Mouse (Mus musculus): ENCODE data around the gene Jakmip3.

Gene Jakmip3

GRCm38 (mm10) chr7:138940612-138941461 is at the start of gene Jakmip3:
Gene Jakmip3 (plus strand): TSS chr7:138940730.
- DNase-seq: peak; percentile 39

DNA sequence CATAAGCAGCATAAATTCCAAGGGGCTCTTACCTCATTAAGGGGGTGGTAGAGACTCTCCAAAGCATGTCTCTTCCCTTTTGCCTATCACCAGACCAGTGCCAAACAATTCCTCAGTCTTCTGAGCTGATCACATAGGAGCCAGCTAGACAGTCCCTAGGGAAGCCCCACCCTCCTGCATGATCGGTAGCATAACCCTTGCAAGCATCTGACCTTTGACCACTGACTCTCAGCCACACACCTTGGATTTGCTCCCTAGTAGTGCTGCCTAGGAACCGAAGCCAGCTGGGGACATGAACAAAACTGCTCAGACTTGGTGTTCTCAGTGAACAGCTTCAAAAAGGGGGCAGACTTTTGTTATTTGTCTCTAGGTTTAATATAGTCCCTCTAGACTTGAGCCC is 42.4 kb upstream of the Jakmip3 start:
- no peak for DNase-seq

GRCm38 (mm10) chr7:138898743-138899142 is 41.8 kb upstream of the Jakmip3 start:
- no peak for DNase-seq

- no peak for DNase-seq
These were observed 36.6 kb upstream of the Jakmip3 start for GRCm38 (mm10) chr7:138903886-138904435.

DNA sequence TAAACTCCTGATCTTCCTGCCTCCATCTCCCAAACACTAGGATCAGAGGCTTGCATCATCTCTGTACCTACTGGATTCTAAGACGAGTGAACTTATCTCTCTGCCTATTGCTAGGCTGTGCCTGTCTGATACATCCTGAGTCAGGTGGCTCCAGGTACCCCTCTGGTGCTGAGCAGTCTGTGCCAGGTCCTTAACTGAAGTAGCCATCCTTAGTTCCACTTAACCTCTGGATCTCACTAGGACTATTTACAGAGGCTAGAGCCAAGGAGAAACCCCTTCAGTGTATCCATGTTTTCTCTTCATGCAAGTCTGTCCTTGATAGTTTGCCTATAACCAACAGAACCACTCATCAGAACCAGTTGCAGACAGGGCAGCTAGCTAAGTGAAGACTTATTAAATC is 34.1 kb upstream of the Jakmip3 start:
- no peak for DNase-seq

- DNase-seq: peak; percentile 67
These were observed 33.5 kb upstream of the Jakmip3 start for GRCm38 (mm10) chr7:138907043-138907442.

DNA sequence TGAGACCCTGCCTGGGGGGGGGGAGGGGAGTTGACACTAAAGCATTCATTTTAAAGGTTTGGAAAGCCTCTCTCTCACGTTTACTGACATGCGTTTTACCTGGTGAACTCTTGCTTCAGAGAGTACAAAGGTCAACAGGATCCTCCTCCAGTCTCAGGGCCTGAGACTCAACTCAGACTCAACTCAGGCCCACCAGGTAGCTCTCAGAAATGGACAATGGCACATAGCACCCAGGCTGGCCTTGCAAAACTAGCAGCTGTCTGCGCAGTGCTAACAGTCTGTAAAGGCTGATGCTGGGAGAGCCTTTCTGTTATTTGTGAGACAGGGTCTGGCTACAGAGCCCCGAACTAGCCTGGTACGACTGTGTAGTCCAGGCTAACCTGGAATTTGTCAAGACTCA is 32.6 kb upstream of the Jakmip3 start:
- DNase-seq: no peak

DNA sequence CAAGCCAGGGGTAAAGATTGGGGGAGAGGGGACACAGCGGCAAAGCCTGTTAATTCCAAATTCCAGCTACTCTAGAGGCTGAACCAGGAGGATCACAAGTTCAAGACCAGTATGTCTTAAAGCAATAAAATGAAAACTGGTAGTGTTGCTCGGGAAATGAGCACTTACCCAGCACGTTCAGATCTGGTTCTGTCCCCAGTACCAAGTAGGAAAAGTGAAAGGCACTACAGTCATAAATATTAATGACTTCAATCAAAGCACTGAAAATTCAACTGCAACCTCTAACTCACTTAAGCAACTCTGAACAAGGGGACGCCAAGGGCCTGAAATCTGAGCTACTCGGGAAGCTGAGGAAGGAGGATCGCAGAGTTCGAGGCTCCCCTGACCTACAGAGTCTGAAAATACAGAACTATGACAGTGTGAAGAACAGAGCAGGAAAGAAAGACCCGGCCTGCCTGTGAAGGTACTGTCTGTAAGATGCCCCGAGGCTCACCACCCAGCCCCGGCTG is 31.7 kb upstream of the Jakmip3 start:
- no peak for DNase-seq

GRCm38 (mm10) chr7:138909277-138910192 is 31.0 kb upstream of the Jakmip3 start, which contains the start of gene Bnip3:
Gene Bnip3 (minus strand): TSS chr7:138909519.
- peak; percentile 94 for DNase-seq

DNA sequence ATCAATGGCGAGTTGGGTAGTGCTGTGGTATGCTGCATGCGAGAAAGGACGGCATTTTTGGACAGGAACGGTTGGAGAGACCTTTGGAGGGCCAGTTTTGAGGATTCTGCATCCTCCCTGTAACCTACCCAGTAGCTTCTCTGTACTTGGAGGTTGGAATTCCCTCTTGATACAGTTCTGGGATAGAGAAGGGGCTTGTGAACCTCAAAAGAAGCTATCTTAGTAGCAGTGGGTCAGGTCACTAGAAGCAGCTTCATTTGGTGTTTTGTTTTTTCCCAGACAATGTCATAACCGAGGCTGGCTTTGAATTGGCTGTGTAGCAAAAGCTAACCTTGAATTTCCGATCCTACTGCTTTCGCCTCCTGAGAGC is 30.4 kb upstream of the Jakmip3 start:
- DNase-seq: no peak

DNA sequence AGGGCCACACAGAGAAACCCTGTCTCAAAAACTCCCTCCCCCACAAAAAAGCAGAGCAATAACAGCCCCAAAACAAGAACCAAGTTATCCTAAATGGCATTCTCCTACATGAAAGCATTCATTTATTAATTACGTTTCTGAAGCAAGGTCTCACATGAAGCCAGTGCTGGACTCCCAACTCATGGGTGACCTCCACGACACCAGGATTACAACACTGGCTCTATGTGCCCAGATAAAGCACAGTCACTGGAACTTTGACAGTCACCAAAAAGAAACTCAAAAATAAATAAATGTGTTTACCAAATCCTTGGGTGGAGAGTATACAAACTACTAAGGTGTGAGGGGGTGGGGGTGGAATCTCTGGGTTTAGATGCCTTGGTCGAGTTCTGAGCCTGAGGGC is 26.9 kb upstream of the Jakmip3 start:
- no peak for DNase-seq

DNA sequence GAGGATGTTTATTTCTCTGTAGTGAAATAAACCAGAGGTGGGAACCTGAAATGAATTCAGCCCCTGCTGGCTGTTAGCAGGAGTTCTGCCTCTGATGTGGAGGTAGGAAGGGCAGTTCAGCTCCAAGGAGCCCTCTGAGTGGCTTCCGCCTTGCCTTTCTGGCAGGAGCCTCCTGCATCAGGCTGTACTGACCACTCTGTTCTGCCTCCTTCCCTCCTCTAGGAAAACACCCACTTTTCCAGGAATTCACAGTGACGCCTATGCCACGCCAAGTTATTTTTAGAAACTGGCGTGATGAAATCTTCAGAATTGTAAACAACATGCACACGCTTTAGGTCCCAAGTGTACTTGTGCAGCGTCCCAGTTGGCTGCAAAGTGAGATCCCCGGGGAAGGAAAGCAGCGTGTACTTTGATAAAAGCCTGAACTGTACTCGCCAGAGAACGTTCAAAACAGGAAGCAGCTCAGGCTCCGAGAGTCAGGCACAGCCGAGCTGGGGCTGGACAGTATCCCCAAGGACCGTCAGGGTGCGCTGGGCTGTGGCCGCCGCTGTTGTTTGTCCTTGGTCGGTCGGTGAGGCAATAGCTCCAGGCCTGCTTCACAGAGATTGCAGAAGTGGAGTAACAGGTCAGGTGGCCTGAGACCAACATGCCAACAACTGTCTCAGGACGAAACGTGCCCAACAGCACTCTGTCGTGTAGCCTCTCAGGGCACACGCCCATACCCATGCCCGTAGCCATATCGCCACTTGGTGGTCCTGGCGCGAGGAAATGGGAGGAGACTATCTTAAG is 21.2 kb upstream of the Jakmip3 start:
- peak; percentile 52 for DNase-seq

GRCm38 (mm10) chr7:138921611-138922010 is 18.9 kb upstream of the Jakmip3 start:
- DNase-seq: no peak

DNA sequence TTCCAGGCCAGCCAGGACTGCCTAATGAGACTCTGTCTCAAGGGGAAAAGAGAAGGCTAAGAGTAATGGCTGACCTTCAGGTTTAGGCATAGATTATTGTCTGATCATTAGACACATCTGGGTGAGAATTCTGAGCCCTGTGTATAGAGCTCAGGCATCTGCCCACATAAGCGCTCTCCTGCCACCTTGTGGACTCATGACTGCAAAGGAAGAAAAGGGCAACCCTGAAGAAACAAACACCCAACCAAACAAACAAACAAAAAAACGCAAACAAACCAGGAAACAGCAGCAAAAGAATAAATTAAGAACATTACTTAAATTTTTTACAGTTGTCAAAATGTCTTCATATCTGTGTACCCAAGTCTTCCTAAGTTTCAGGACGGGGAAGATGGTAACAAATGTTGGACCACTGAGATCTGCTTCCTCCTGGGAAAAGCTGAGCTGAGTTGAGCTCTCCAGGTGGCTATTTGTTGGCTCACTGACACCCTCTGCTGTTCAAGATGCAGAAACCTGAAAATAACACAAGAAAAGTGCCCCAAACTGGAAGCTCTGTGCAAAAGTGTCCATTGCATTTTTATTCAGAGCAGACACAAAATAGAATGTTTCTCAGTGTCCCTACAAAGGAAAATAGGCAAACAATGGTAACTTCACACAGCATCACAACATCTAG is 16.6 kb upstream of the Jakmip3 start:
- peak; percentile 60 for DNase-seq

- DNase-seq: no peak
These were observed 12.1 kb upstream of the Jakmip3 start for GRCm38 (mm10) chr7:138928456-138928855.

- no peak for DNase-seq
These were observed 6.0 kb upstream of the Jakmip3 start for GRCm38 (mm10) chr7:138934523-138934922.

DNA sequence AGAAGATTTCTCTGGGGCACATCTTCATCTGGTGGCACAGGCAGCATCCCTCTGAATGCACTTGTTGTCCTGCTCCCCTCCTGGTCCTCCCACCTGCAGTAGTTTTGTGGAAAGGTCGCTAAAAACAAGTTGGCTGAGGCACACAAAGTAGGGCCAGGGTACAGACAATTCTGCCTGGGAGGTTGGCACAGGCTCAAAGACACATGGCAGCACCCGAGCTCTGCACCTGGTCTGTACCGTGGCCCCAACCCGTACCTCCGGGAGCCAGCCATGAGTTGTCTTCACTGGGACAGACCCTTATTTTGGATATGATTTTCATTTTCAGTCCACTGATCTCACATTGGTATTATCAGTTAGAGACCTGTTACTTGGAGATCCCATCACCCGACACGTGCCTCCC is 1.5 kb upstream of the Jakmip3 start:
- DNase-seq: no peak

GRCm38 (mm10) chr7:138940256-138940611 is 296 bp upstream of the Jakmip3 start:
- peak; percentile 50 for DNase-seq

DNA sequence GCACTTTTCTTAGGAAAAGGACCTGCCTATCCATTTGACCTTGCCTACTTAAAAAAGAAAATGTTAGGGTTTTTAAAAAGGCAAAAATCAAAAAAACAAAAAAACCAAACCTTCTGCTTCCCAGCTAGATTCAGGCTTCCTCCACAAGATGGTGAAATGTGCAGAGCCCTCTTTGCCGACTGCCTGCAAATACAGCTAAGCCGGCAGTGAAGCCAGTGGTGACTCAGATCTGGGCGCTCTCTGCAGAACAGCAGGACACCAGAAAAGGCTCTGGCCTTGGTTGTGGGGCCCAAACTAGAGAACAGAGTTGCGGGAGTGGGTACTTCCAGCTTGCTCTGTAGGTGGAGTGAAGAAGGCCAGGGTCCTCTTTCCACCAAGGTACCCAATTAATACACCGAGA is 1.0 kb downstream of the Jakmip3 start:
- no peak for DNase-seq

DNA sequence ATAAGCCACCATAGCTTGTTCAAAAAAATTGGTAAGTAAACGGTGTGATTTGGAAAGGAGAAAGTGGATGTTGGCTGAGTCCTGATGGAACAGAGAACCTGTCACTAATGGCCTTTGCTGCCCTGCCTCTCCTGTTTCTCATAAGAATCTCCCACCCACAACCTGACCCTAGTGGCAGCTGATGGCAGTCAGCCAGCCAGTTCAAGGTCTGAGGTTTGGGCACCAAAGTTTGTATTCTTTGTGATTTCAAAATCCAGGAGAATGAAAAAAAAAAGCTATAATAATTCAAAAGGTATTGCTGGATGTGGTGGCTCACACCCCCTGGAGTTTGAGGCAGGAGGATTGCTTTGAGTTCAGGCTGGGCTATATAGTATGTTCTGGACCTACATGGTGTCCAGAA is 1.8 kb downstream of the Jakmip3 start:
- no peak for DNase-seq

DNA sequence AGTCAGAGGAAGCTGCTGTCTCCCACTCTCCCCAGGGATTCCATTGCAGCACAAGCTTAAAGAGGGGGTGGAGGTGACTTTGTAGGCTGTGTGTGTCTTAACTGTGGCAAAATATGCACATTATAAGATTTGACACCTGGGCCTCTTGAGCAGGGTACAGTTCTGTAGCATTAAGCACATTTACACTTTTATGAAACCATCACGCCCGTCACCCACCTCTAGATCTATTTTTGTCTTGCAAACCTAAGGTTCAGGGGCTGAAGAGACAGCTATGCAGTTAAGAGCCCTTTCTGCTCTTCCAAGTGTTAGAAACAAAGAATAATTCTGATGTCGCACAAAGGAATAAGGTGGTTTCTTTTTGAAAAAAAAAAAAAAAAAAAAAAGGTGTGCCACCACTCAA is 5.1 kb downstream of the Jakmip3 start:
- DNase-seq: no peak

- DNase-seq: no peak
These were observed 7.2 kb downstream of the Jakmip3 start for GRCm38 (mm10) chr7:138947741-138948140.
